Comparison of ENCODE assay signal across 12 mouse cellular contexts in the genomic region with DNA sequence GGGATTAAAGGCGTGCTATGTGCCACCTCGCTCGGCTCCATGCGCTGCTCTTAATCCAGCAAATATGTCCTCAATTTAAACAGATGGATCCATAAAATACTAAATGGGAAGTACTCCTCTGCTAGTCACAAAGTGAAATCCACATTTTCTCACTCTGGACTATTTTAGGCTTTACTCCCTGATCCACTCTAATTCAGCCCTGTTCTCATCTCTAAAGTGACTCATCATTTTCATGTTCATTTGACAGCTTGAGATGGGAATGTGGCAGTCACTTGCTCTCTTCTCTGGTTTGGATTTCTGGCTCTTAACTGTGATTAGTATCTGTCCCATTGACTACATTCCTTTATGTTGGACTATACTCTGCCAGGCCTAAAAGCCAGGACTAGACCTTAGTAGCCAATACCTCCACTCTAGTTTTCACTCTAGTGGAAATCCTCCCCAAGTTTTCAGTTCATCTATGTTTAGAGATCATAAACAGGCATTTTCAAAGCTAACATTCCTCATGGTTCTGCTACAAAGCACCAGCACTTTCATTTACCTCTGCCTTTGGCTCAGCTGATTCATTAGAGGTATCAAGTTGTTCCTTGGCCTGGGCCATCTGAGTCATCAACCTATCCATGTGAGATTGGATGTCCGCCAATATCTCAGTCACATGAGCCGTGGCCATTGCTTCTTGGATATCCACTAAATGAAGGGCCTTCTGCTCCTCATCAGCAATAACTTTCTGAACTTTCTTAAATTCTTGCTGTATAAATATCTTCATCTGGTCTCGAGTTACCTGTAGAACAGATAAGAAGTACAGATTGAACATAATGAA. TPM values are rescaled to one million over a fixed set of nuclear protein-coding genes. Genes with fewer than 3 reads are reported as not detected.
A peak's percentile ranks its signal among the peaks of the same experiment; 100 is the strongest.
DNase-seq lines count a peak whose midpoint lies in the region; ATAC-seq and TF ChIP-seq lines count a peak whose summit lies in the region.
"Had no signal": no experiment of that assay in that cellular context is flagged by ENCODE, and none has a peak within 500 bp of the region (broad histone marks: within the 10 kb centered on the region; RNA-seq: fewer than 3 reads in every experiment).

No protein-coding gene starts in this region.

- no peak for ATAC-seq in midbrain, embryonic 11.5 days (ENCODE audit: low FRiP score)

- no peak overlapping the region for H3K4me2 ChIP-seq in midbrain, embryonic 11.5 days
- H3K4me2 ChIP-seq: hindbrain, embryonic 15.5 days; lung, embryonic 15.5 days had no signal

- no peak for TF ChIP-seq POLR2A in thymus, adult 2 months (IDR thresholded peaks at IDR 0.05; ENCODE audit: control insufficient read depth, extremely low read depth, insufficient read depth, low read length, poor library complexity)

- H3K27me3 ChIP-seq in midbrain, embryonic 11.5 days (ENCODE audit: control insufficient read depth, insufficient read depth, low read length), result no peaks in the 10 kb centered on the region
- H3K27me3 ChIP-seq in midbrain, embryonic 10.5 days (ENCODE audit: low read depth, poor library complexity, severe bottlenecking), result no peaks in the 10 kb centered on the region
- H3K27me3 ChIP-seq in thymus, adult 2 months (ENCODE audit: control insufficient read depth, insufficient read depth, low read length), result no peaks in the 10 kb centered on the region
- H3K27me3 ChIP-seq: hindbrain, embryonic 15.5 days; lung, embryonic 15.5 days had no signal

- H3K4me1 ChIP-seq in midbrain, embryonic 11.5 days (ENCODE audit: control insufficient read depth, insufficient read depth, low read length), result no peaks in the 10 kb centered on the region
- no peaks in the 10 kb centered on the region for H3K4me1 ChIP-seq in midbrain, embryonic 10.5 days
- H3K4me1 ChIP-seq in thymus, adult 2 months (replicated peaks; ENCODE audit: control insufficient read depth, insufficient read depth, low read length), result no peaks in the 10 kb centered on the region
- H3K4me1 ChIP-seq: hindbrain, embryonic 15.5 days; lung, embryonic 15.5 days had no signal

- no peak overlapping the region for H3K4me3 ChIP-seq in midbrain, embryonic 11.5 days (ENCODE audit: low read depth, low read length)
- no peak overlapping the region for H3K4me3 ChIP-seq in midbrain, embryonic 10.5 days
- no peak overlapping the region for H3K4me3 ChIP-seq in thymus, adult 2 months (ENCODE audit: control insufficient read depth, insufficient read depth, low read length)
- H3K4me3 ChIP-seq: forebrain, embryonic 10.5 days; hindbrain, embryonic 15.5 days; lung, embryonic 15.5 days had no signal

- H3K9me3 ChIP-seq in midbrain, embryonic 11.5 days (ENCODE audit: control insufficient read depth, low read length), result no peaks in the 10 kb centered on the region
- H3K9me3 ChIP-seq in midbrain, embryonic 10.5 days (replicated peaks), result no peaks in the 10 kb centered on the region
- H3K9me3 ChIP-seq: forebrain, embryonic 10.5 days; hindbrain, embryonic 15.5 days; lung, embryonic 15.5 days had no signal

- intact Hi-C loops in left cerebral cortex, postnatal 36 days (cut with DNase I), result no loop called here

- H3K27ac ChIP-seq in midbrain, embryonic 11.5 days (ENCODE audit: low read depth, low read length), result no peak overlapping the region
- no peak overlapping the region for H3K27ac ChIP-seq in midbrain, embryonic 10.5 days (replicated peaks)
- H3K27ac ChIP-seq in thymus, adult 2 months (ENCODE audit: control insufficient read depth, insufficient read depth, low read length), result no peak overlapping the region
- H3K27ac ChIP-seq: forebrain, embryonic 10.5 days; hindbrain, embryonic 15.5 days; lung, embryonic 15.5 days had no signal

- H3K9ac ChIP-seq in midbrain, embryonic 11.5 days (ENCODE audit: low read length), result no peak overlapping the region
- H3K9ac ChIP-seq: hindbrain, embryonic 15.5 days; lung, embryonic 15.5 days had no signal

- DNase-seq in adrenal gland, adult (ENCODE audit: inconsistent age in 2 of 2, low spot score in 1 of 2), result peak; percentile 64 to 81
- DNase-seq in adrenal gland, postnatal 4 days (ENCODE audit: low spot score in 2 of 2), result no peak
- peak; percentile 56 for DNase-seq in midbrain, embryonic 11.5 days (ENCODE audit: low spot score, missing footprints)
- DNase-seq in midbrain, embryonic 10.5 days (ENCODE audit: low spot score), result no peak
- DNase-seq in cerebellum, postnatal 36 days, result peak; percentile 19 to 52
- no peak for DNase-seq in spleen, postnatal 36 days (ENCODE audit: low spot score in 2 of 2)
- DNase-seq in left cerebral cortex, postnatal 36 days (ENCODE audit: low spot score in 2 of 2), result no peak
- DNase-seq in thymus, adult 2 months, result no peak
- DNase-seq: thymus, postnatal 36 days had no signal

- H3K36me3 ChIP-seq in midbrain, embryonic 11.5 days (ENCODE audit: control insufficient read depth, insufficient read depth, low read length), result no peaks in the 10 kb centered on the region; the same call in 1 of the 2 replicates
- peaks cover 20% of the 10 kb centered on the region for H3K36me3 ChIP-seq in midbrain, embryonic 10.5 days
- peaks cover 18% of the 10 kb centered on the region for H3K36me3 ChIP-seq in thymus, adult 2 months (ENCODE audit: control insufficient read depth, insufficient read depth, low read length)

- TF ChIP-seq CTCF in thymus, adult 2 months (IDR thresholded peaks at IDR 0.05; ENCODE audit: borderline replicate concordance, control insufficient read depth, extremely low read depth, insufficient read depth, low read length, poor library complexity), result no peak

- 95% methylated on average over 7 of the region's 7 CpGs for WGBS in midbrain, embryonic 11.5 days
- 93% methylated on average over 7 of the region's 7 CpGs for WGBS in midbrain, embryonic 10.5 days
- WGBS in thymus, adult 2 months, result 96% methylated on average over 7 of the region's 7 CpGs

RNA-seq across cellular contexts. Expression of gene Trim44, which starts 50.5 kb away (rescaled TPM):
- 10 to 100 TPM; 77.3 to 87.6 TPM for total RNA-seq in adrenal gland, postnatal 4 days (2021)
- 40.7 and 44.4 TPM in 2 replicates for polyA plus RNA-seq in midbrain, embryonic 11.5 days (2014; fragmentation: Nextera tagmentation; extraction: Ambion mirVana)
- 22.2 and 26.9 TPM in 2 replicates for polyA plus RNA-seq in midbrain, embryonic 10.5 days (2016; fragmentation: Nextera tagmentation; extraction: Ambion mirVana)
- 100 to 1,000 TPM; 173 to 177 TPM for total RNA-seq in left cerebral cortex, postnatal 36 days (2021)
- polyA plus RNA-seq in thymus, adult 2 months (2012; rRNA removed), result 35.2 and 35.6 TPM in 2 replicates

Comparison
In these comparisons a context has a peak if more than half of its experiments do, and no peak if none do; other contexts are left out.
1. DNase-seq: peak in adrenal gland, adult (2 of 2), midbrain, embryonic 11.5 days (single experiment) and cerebellum, postnatal 36 days (2 of 2); none in adrenal gland, postnatal 4 days (0 of 2), midbrain, embryonic 10.5 days (single experiment), spleen, postnatal 36 days (0 of 2), left cerebral cortex, postnatal 36 days (0 of 2) and thymus, adult 2 months (single experiment).